10 mouse cellular contexts compared by ENCODE assay signal in genomic region chr11:103265856-103266255, GRCm38 (mm10). TPM values are rescaled to one million over a fixed set of nuclear protein-coding genes. Genes with fewer than 3 reads are reported as not detected.
DNase-seq lines count a peak whose midpoint lies in the region; ATAC-seq and TF ChIP-seq lines count a peak whose summit lies in the region.
"Had no signal": no experiment of that assay in that cellular context is flagged by ENCODE, and none has a peak within 500 bp of the region (broad histone marks: within the 10 kb centered on the region; RNA-seq: fewer than 3 reads in every experiment).

No protein-coding gene starts in this region.

- no peak for TF ChIP-seq POLR2A in bone marrow, adult 2 months (IDR thresholded peaks at IDR 0.05; ENCODE audit: borderline replicate concordance, control insufficient read depth, low read depth, low read length)

- WGBS in kidney, embryonic 16.5 days, result 39% methylated on average over 2 of the region's 2 CpGs
- 22% methylated on average over 2 of the region's 2 CpGs for WGBS in bone marrow, adult 2 months
- WGBS in hindbrain, postnatal 0 days, result 42% methylated on average over 2 of the region's 2 CpGs

- H3K4me2 ChIP-seq in kidney, embryonic 16.5 days (replicated peaks; ENCODE audit: low read depth, low read length), result peak overlapping the region; percentile 70
- H3K4me2 ChIP-seq in hindbrain, postnatal 0 days (ENCODE audit: low read depth, low read length), result peak overlapping the region; percentile 90

- no peak overlapping the region for H3K9ac ChIP-seq in kidney, embryonic 16.5 days (replicated peaks; ENCODE audit: low read length)
- H3K9ac ChIP-seq in hindbrain, postnatal 0 days (replicated peaks; ENCODE audit: low read length), result no peak overlapping the region

- no peak for DNase-seq in kidney, adult 8-10 months
- no peak for DNase-seq in hindbrain, postnatal 0 days (ENCODE audit: low spot score)
- peak; percentile 91 for DNase-seq in naive thymus-derived CD4-positive, alpha-beta T cell, adult 2 months (ENCODE audit: low read depth)
- DNase-seq in adrenal gland, adult 2 months, result no peak
- no peak for DNase-seq in embryo, embryonic 10 days (ENCODE audit: low spot score)
- no peak for DNase-seq in gastrocnemius, postnatal 10 days

- peak overlapping the region; percentile 56 for H3K4me3 ChIP-seq in kidney, embryonic 16.5 days (ENCODE audit: low read length)
- H3K4me3 ChIP-seq in bone marrow, adult 2 months (replicated peaks; ENCODE audit: control insufficient read depth, low read depth, low read length), result peak overlapping the region; percentile 21
- H3K4me3 ChIP-seq in hindbrain, postnatal 0 days (ENCODE audit: low read length), result peak overlapping the region; percentile 71; the same call in 1 of the 2 replicates

- no peaks in the 10 kb centered on the region for H3K27me3 ChIP-seq in kidney, embryonic 16.5 days (ENCODE audit: insufficient read depth, low read length)
- H3K27me3 ChIP-seq in hindbrain, postnatal 0 days (ENCODE audit: insufficient read depth, low read length), result no peaks in the 10 kb centered on the region
- H3K27me3 ChIP-seq: Patski had no signal

- H3K27ac ChIP-seq in kidney, embryonic 16.5 days (ENCODE audit: low read length), result no peak overlapping the region
- H3K27ac ChIP-seq in bone marrow, adult 2 months (ENCODE audit: control insufficient read depth, insufficient read depth, low read depth, low read length, poor library complexity), result no peak overlapping the region
- no peak overlapping the region for H3K27ac ChIP-seq in hindbrain, postnatal 0 days

- peaks cover 66% of the 10 kb centered on the region for H3K4me1 ChIP-seq in kidney, embryonic 16.5 days (ENCODE audit: insufficient read depth, low read length)
- H3K4me1 ChIP-seq in bone marrow, adult 2 months (ENCODE audit: control insufficient read depth, insufficient read depth, low read length), result peaks cover 10% of the 10 kb centered on the region
- peaks cover 20% of the 10 kb centered on the region for H3K4me1 ChIP-seq in hindbrain, postnatal 0 days (ENCODE audit: insufficient read depth, low read length)

- no peak for ATAC-seq in kidney, embryonic 16.5 days (ENCODE audit: low FRiP score, low TSS enrichment)
- no peak for ATAC-seq in hindbrain, postnatal 0 days
- ATAC-seq: Patski had no signal

- H3K36me3 ChIP-seq in kidney, embryonic 16.5 days (ENCODE audit: insufficient read depth, low read length), result no peaks in the 10 kb centered on the region
- no peaks in the 10 kb centered on the region for H3K36me3 ChIP-seq in hindbrain, postnatal 0 days (ENCODE audit: insufficient read depth, low read length)

- no peak for TF ChIP-seq CTCF in bone marrow, adult 2 months (IDR thresholded peaks at IDR 0.05; ENCODE audit: control insufficient read depth, insufficient read depth, low read length)
- TF ChIP-seq CTCF in hindbrain, postnatal 0 days (IDR thresholded peaks at IDR 0.05; ENCODE audit: low read depth), result no peak

- H3K9me3 ChIP-seq in kidney, embryonic 16.5 days (ENCODE audit: low read length), result no peaks in the 10 kb centered on the region
- H3K9me3 ChIP-seq in hindbrain, postnatal 0 days (ENCODE audit: low read length), result no peaks in the 10 kb centered on the region

RNA-seq across cellular contexts. Expression of gene Map3k14, which starts 1.4 kb away (rescaled TPM):
- polyA plus RNA-seq in kidney, embryonic 16.5 days (2015; fragmentation: Nextera tagmentation; extraction: Ambion mirVana), result 5.3 and 6.7 TPM in 2 replicates
- 3.4 and 12.1 TPM in 2 replicates for polyA plus RNA-seq in bone marrow, adult 2 months (2011; ENCODE audit: insufficient read depth, insufficient read length, low replicate concordance, missing spikeins)
- total RNA-seq in hindbrain, postnatal 0 days (2014; rRNA removed), result 6.7 and 9.3 TPM in 2 replicates
- polyA plus RNA-seq in hindbrain, postnatal 0 days (2015; fragmentation: Nextera tagmentation; extraction: Ambion mirVana), result 1.2 and 1.5 TPM in 2 replicates
- 1 to 10 TPM; 5.3 to 9.7 TPM for total RNA-seq in adrenal gland, adult 2 months (2021)
- polyA plus RNA-seq in adrenal gland, adult 2 months (2012; rRNA removed), result 12.6 and 18.2 TPM in 2 replicates
- 1 to 10 TPM; 3.3 to 5.0 TPM for total RNA-seq in gastrocnemius, postnatal 10 days (2021)

RNA-seq across cellular contexts. Expression of gene Spata32, which starts 47.6 kb away (rescaled TPM):
- not detected in 2 replicates for polyA plus RNA-seq in kidney, embryonic 16.5 days (2015; fragmentation: Nextera tagmentation; extraction: Ambion mirVana)
- polyA plus RNA-seq in bone marrow, adult 2 months (2011; ENCODE audit: insufficient read depth, insufficient read length, low replicate concordance, missing spikeins), result not detected in 2 replicates
- total RNA-seq in hindbrain, postnatal 0 days (2014; rRNA removed), result 1.4 and 1.5 TPM in 2 replicates
- 1.6 TPM in 2 replicates for polyA plus RNA-seq in hindbrain, postnatal 0 days (2015; fragmentation: Nextera tagmentation; extraction: Ambion mirVana)
- not detected for total RNA-seq in adrenal gland, adult 2 months (2021)
- not detected in 2 replicates for polyA plus RNA-seq in adrenal gland, adult 2 months (2012; rRNA removed)
- not detected for total RNA-seq in gastrocnemius, postnatal 10 days (2021)
- polyA plus RNA-seq: liver, embryonic 16.5 days; Patski had no signal

RNA-seq across cellular contexts. Expression of gene 1700023F06Rik, which starts 57.5 kb away (rescaled TPM):
- 0.27 and 0.82 TPM in 2 replicates for polyA plus RNA-seq in kidney, embryonic 16.5 days (2015; fragmentation: Nextera tagmentation; extraction: Ambion mirVana)
- not detected in 2 replicates for polyA plus RNA-seq in bone marrow, adult 2 months (2011; ENCODE audit: insufficient read depth, insufficient read length, low replicate concordance, missing spikeins)
- not detected in 2 replicates for total RNA-seq in hindbrain, postnatal 0 days (2014; rRNA removed)
- 3.7 and 4.7 TPM in 2 replicates for polyA plus RNA-seq in hindbrain, postnatal 0 days (2015; fragmentation: Nextera tagmentation; extraction: Ambion mirVana)
- total RNA-seq in adrenal gland, adult 2 months (2021), result under 1 TPM; 0.45 to 0.52 TPM
- 1.4 and 2.1 TPM in 2 replicates for polyA plus RNA-seq in adrenal gland, adult 2 months (2012; rRNA removed)
- not detected for total RNA-seq in gastrocnemius, postnatal 10 days (2021)
- polyA plus RNA-seq: liver, embryonic 16.5 days had no signal

Comparison
In these comparisons a context has a peak if more than half of its experiments do, and no peak if none do; other contexts are left out.
1. H3K4me3 ChIP-seq: peak in every context shown above with its lines; median percentile 71 in hindbrain, postnatal 0 days; 56 in kidney, embryonic 16.5 days; 21 in bone marrow, adult 2 months.